Mouse (Mus musculus): ENCODE data around the gene Zfp428. TPM values are rescaled to one million over a fixed set of nuclear protein-coding genes. Genes with fewer than 3 reads are reported as not detected.

Gene Zfp428
- total and polyA plus RNA-seq, 3 experiments: 1.7 to 39.9 (median 4.4) TPM

DNA sequence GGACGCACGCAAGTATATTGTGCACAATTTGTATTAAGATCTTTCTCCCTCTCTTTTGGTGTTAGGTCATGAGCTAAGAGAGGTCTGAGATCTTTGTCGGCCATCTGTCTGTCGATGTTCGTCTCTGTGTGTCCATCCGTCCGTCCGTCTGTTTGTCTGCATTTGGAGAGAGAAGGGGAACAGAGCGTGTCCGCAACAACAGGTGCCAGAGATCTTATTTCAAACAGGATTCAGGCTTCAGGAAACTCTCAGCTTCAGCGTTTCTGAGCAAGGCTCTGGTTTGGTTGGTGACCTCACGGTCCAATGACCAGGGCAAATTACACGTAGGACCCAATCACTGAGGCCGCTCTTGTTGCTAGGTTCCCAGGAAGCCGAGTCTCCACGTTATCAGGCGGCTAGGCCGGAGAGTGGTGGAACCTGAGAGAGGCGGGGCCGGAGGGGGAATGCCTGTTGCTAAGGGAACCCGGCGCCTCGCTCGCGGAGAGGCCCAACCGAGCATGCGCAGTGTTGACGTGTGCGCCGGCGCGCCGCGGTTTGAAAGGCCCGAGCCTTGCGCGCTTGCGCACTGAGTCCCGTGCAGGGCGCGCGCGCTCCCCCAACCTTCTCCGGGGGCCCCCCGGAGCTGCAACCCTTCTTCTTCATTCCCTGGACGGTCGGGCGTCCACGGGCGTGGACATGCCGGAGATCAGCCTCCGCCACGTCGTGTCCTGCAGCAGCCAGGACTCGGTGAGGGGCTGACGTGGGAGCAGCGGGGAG is 40.0 kb downstream of the Zfp428 start:
- H3K4me1 ChIP-seq (ENCODE audit: insufficient read depth, low read depth, low read length): peaks cover 34% of the 10 kb centered on the region
- TF ChIP-seq GATA1 (IDR thresholded peaks at IDR 0.05; ENCODE audit: borderline replicate concordance, low read length) (no peak), CTCF (IDR thresholded peaks at IDR 0.05; ENCODE audit: low read depth, low read length) (no peak), GATA2 (IDR thresholded peaks at IDR 0.05; ENCODE audit: borderline replicate concordance, low read depth, low read length) (no peak), POLR2AphosphoS5 (IDR thresholded peaks at IDR 0.05; ENCODE audit: insufficient replicate concordance, low read depth, low read length) (no peak), TAL1 (conservative IDR thresholded peaks at IDR 0.05; ENCODE audit: low read depth, low read length) (no peak)
- DNase-seq (ENCODE audit: low spot score): peak; percentile 100
- H3K36me3 ChIP-seq (replicated peaks): peaks cover 42% of the 10 kb centered on the region
- H3K4me3 ChIP-seq (ENCODE audit: low read depth, low read length): peak overlapping the region; percentile 87
- peaks cover 9% of the 10 kb centered on the region; the same call in 1 of the 2 replicates for H3K27me3 ChIP-seq (ENCODE audit: insufficient read depth, low read length)
- peaks cover 4% of the 10 kb centered on the region; the same call in 1 of the 2 replicates for H3K9me3 ChIP-seq (replicated peaks)
- ATAC-seq (ENCODE audit: extremely low read depth, insufficient number of reproducible peaks, low FRiP score, poor library complexity, severe bottlenecking): peak; percentile 99

DNA sequence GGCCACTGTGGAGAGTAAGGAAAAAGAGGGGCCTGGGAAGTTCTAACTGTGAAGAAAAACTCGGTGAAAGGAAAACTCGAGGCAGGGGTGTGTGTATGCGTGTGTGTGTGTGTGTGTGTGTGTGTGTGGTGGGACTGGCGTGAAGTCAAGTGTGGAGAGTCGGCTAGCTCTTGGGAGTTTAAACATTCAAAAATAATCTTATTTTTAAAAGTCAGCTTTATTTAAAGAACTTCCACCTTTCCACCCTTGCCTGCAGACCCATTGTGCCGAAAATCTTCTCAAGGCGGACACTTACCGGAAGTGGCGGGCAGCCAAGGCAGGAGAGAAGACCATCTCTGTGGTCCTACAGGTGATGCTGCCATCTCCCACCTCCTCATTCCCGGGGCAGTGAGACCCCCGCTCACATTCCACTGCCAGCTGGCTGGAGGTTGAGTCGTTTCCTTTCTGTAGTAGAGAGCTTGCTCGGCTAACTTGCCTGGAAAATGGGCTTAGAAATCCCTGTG is 40.8 kb downstream of the Zfp428 start:
- Histone ChIP-seq H3K4me1 (ENCODE audit: insufficient read depth, low read depth, low read length) (peaks cover 36% of the 10 kb centered on the region), H3K36me3 (replicated peaks) (peaks cover 50% of the 10 kb centered on the region), H3K27me3 (ENCODE audit: insufficient read depth, low read length) (0 out of 2 replicates have a peak, but pooled peaks cover 2% of the 10 kb centered on the region), H3K9me3 (replicated peaks) (peaks cover 4% of the 10 kb centered on the region; the same call in 1 of the 2 replicates), H3K4me3 (ENCODE audit: low read depth, low read length) (peak overlapping the region; percentile 87)
- ATAC-seq (ENCODE audit: extremely low read depth, insufficient number of reproducible peaks, low FRiP score, poor library complexity, severe bottlenecking): no peak
- TF ChIP-seq GATA1 (IDR thresholded peaks at IDR 0.05; ENCODE audit: borderline replicate concordance, low read length) (no peak), POLR2AphosphoS5 (IDR thresholded peaks at IDR 0.05; ENCODE audit: insufficient replicate concordance, low read depth, low read length) (no peak)
- DNase-seq (ENCODE audit: low spot score): no peak

DNA sequence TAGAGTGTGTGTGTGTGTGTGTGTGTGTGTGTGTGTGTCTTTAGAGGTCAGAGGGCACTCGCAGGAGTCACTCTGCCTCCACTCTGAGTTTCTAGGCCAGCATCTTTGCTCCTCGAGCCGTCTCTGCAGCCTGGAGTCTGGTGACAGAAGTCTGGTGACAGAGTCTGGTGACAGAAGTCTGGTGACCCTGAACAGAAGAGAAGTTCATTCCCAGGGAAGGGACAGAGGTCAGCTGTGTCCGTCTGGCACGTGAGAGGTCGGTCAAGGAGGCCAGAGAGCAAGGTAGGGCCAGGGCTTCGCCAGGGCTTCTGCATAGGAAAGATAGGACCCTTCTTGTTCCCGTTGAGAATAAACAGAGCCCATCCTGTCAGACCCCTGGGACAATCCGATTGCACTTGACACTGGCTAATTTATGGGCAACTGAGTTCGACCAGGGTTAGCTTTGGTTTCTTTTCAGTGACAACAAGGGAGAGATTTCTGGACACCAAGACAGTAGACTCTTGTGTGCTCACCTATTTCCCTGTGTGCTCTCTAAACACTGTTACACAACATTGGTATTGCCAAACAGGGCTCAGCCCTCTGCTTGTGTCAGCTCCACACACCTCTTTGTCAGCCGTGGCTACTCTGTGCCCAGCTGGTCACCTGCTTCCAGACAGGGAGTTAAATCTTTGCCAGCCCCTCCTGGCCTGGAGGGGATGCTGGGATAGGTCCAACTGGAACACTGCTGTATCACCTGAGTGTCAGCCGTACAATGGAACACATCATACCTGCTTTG is 45.4 kb downstream of the Zfp428 start:
- peaks cover 91% of the 10 kb centered on the region for H3K36me3 ChIP-seq (replicated peaks)
- no peak for ATAC-seq (ENCODE audit: extremely low read depth, insufficient number of reproducible peaks, low FRiP score, poor library complexity, severe bottlenecking)

DNA sequence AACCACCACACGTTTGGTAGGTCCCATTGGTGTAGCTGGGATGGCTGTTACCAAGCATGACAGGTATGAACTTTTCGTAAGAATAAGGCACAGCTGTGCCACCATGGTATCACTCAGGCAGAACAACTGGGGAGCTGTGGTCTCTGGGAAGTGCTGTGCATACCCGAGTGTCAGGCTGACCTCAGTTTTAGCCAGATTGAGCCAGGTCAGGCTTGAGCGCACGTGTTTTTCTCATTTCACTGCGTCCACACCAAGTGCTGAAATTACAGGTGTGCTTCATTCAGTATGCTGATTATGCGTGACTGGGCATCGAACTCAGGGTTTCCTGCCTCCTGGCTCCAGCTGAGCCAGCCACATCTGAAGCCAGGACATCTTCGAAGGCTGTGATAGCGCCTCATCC is 49.0 kb downstream of the Zfp428 start:
- no peak for TF ChIP-seq POLR2AphosphoS5 (IDR thresholded peaks at IDR 0.05; ENCODE audit: insufficient replicate concordance, low read depth, low read length)
- TF ChIP-seq GATA1 (IDR thresholded peaks at IDR 0.05; ENCODE audit: borderline replicate concordance, low read length): no peak
- TF ChIP-seq CTCF (IDR thresholded peaks at IDR 0.05; ENCODE audit: low read depth, low read length): no peak
- TF ChIP-seq TAL1 (conservative IDR thresholded peaks at IDR 0.05; ENCODE audit: low read depth, low read length): no peak
- TF ChIP-seq GATA2 (IDR thresholded peaks at IDR 0.05; ENCODE audit: borderline replicate concordance, low read depth, low read length): no peak
- H3K4me1 ChIP-seq (ENCODE audit: insufficient read depth, low read depth, low read length): peaks cover 15% of the 10 kb centered on the region; the same call in 1 of the 2 replicates
- DNase-seq (ENCODE audit: low spot score) (no peak), ATAC-seq (ENCODE audit: extremely low read depth, insufficient number of reproducible peaks, low FRiP score, poor library complexity, severe bottlenecking) (no peak)
- no peaks in the 10 kb centered on the region for H3K9me3 ChIP-seq (replicated peaks)
- H3K27me3 ChIP-seq (ENCODE audit: insufficient read depth, low read length): no peaks in the 10 kb centered on the region
- peaks cover 95% of the 10 kb centered on the region for H3K36me3 ChIP-seq (replicated peaks)
- H3K4me3 ChIP-seq (ENCODE audit: low read depth, low read length): no peak overlapping the region

More for the DNA sequence above, 45.4 kb downstream of the Zfp428 start:
- no peaks in the 10 kb centered on the region for H3K9me3 ChIP-seq (replicated peaks)
- no peak overlapping the region for H3K4me3 ChIP-seq (ENCODE audit: low read depth, low read length)
- TF ChIP-seq POLR2AphosphoS5 (IDR thresholded peaks at IDR 0.05; ENCODE audit: insufficient replicate concordance, low read depth, low read length) (no peak), TAL1 (conservative IDR thresholded peaks at IDR 0.05; ENCODE audit: low read depth, low read length) (no peak), CTCF (IDR thresholded peaks at IDR 0.05; ENCODE audit: low read depth, low read length) (no peak), GATA1 (IDR thresholded peaks at IDR 0.05; ENCODE audit: borderline replicate concordance, low read length) (no peak), GATA2 (IDR thresholded peaks at IDR 0.05; ENCODE audit: borderline replicate concordance, low read depth, low read length) (no peak)
- no peaks in the 10 kb centered on the region for H3K27me3 ChIP-seq (ENCODE audit: insufficient read depth, low read length)
- peaks cover 25% of the 10 kb centered on the region for H3K4me1 ChIP-seq (ENCODE audit: insufficient read depth, low read depth, low read length)
- no peak for DNase-seq (ENCODE audit: low spot score)

DNA sequence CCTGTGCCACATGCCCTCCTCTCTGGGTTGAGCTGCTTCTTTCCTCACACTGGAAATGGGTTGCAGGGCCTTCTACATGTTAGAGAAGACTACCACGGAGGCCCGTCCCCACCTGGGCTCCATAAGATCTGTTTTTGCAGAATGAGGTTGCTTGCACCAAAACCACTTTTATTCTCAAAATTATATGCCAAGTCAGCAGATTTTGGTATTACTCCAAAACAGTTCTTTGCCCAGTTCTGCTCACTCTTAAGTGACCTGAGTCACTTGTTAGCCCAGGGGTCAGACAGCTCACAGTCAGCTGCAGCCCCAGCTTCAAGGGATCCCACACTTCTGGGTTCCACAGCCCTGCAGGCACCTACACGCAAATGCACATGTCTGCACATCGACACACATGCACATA is 54.6 kb downstream of the Zfp428 start:
- DNase-seq (ENCODE audit: low spot score): no peak
- Histone ChIP-seq H3K4me1 (ENCODE audit: insufficient read depth, low read depth, low read length) (peaks cover 10% of the 10 kb centered on the region; the same call in 1 of the 2 replicates), H3K27me3 (ENCODE audit: insufficient read depth, low read length) (no peaks in the 10 kb centered on the region), H3K4me3 (ENCODE audit: low read depth, low read length) (no peak overlapping the region), H3K9me3 (replicated peaks) (no peaks in the 10 kb centered on the region), H3K36me3 (replicated peaks) (peaks cover 96% of the 10 kb centered on the region)
- TF ChIP-seq GATA1 (IDR thresholded peaks at IDR 0.05; ENCODE audit: borderline replicate concordance, low read length) (no peak), TAL1 (conservative IDR thresholded peaks at IDR 0.05; ENCODE audit: low read depth, low read length) (no peak), POLR2AphosphoS5 (IDR thresholded peaks at IDR 0.05; ENCODE audit: insufficient replicate concordance, low read depth, low read length) (no peak), GATA2 (IDR thresholded peaks at IDR 0.05; ENCODE audit: borderline replicate concordance, low read depth, low read length) (no peak), CTCF (IDR thresholded peaks at IDR 0.05; ENCODE audit: low read depth, low read length) (no peak)
- no peak for ATAC-seq (ENCODE audit: extremely low read depth, insufficient number of reproducible peaks, low FRiP score, poor library complexity, severe bottlenecking)
